Mouse (Mus musculus): Measurements from ENCODE around the gene Olfr1331.
"Not testable (repeated sequence)": the region's sequence is repeated elsewhere in the genome, so short reads cannot be mapped to it uniquely, and the experiment has no call there.

Olfr1331 gene

DNA sequence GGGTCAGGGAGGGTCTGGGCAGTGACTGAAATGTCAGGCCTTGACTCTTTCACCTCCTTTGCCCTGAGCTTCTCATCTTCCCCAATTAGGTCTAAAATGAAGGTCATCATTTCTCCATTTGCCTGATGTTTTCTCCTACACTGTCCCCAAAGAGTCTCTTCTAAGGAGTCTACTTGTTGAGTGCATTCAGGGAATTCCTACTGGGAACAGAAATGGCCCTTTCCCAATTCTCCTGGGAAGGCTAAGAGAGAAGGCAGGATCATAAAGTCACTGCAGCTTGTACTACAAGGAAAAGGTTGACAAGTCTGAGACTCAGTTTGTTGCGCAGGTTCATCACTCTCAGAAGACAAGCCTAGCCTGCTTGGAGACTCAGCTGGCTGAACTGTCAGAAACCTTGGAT is at the start of gene Olfr1331:
Olfr1331 (plus strand) TSS at position 301 of the 400 bp plus-strand sequence.
- DNase-seq = no peak

DNA sequence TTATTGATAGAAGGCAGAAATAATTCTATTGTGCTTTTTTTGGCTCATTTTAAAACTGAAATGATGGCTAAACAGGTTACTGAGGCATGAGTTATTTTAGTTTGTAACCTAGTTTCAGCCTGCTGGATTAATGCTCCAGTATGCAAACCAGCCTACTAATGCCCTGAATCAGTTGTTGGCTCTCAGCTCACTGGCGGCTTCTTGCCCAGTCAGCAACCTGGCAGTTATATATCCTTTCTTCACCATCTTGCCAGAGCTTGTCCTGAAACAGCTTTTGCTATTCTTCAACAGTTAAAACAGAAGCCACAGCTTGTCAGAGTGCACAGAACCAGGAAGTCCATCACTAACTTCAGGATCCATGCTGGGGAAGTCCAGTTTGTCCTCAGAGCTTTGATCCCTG is 45.5 kb upstream of the Olfr1331 start:
- DNase-seq = no peak

DNA sequence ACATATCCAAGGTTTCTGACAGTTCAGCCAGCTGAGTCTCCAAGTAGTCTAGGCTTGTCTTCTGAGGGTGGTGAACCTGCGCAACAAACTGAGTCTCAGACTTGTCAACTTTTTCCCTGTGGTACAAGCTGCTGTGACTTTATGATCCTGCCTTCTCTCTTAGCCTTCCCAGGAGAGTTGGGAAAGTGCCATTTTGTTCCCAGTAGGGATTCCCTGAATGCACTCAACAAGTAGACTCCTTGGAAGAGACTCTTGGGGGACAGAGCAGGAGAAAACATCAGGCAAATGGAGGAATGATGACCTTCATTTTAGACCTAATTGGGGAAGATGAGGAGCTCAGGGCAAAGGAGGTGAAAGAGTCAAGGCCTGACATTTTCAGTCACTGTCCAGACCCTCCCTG is 28.3 kb upstream of the Olfr1331 start, which contains the start of gene Olfr1333:
Olfr1333 (minus strand) TSS at position 101 of the 400 bp plus-strand sequence.
- DNase-seq = no peak

DNA sequence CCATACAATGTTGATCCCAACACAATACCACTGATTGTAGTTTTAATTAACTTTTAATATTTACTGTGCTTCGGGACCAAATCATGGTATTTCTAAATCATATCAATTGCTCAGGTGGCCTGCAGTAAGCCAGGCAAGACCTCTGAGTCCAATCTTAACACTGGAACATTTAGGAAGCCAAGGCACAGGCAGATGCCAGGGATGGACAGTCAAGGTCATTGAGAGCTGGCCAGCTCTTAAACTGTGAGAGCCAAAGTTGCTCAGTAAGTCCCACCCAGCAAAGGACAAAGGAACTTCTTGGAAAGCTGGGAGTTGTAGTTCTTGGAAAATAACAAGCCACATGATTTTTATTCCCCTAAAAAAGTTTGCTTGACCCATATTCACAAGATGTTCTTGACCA is 2.7 kb upstream of the Olfr1331 start:
- DNase-seq = no peak

DNA sequence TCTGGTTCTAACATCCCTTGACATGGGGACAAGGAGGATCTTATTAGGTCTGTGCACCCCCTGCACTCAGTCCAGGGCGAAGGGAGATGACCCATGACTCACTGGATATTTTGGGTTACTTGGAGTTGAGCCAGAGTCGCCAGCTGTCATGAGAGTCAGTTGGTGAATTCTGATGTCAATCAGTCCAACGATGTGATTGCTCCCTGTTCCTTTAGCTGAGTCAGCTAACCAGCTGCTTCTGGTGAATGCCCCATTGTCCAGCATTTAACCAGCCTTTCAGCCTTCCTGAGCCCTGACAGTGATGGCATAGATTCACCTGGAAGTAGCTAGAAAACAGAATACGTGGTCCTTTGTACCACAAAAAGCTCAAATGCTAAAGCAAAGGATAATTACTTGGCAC is 1.7 kb upstream of the Olfr1331 start:
- no peak for DNase-seq

DNA sequence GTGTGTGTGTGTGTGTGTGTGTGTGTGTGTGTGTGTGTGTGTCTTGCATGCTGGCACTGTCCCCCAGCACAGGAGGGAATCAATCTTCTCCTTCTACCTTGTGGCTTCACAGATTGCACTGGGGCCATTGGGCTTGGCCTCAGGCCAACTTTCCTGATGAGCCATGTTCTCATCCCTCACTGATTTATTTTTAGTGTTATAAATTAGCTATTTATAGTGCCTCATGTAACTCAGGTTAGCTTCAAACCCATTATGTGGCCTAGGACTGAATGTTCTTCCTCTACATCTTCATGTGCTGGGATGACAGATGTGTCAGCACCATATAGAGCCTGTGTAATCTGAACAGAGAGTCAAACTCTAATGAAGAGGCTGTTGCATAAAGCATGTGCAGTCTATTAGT is 3.1 kb downstream of the Olfr1331 start:
- no peak for DNase-seq

DNA sequence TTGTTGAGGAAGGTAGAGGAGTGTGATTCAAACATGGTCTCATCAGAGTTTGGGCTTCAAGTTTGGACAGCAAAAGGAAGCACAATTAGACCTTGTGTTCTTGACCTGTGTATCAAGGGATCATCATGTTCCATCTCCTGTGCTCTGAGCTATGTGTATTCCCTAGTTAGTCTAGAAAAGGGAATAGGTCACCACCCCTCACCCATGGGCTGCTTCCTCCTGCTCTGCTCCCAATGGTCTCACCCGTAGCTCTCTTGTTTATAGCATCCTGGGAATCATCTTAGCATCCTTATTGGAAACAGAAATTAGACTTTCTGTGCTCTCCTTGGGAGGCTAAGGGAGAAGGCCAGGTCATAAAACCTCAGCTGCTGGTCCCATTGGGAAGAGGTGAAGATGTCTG is 23.8 kb downstream of the Olfr1331 start, which contains the start of gene Olfr1330:
Olfr1330 (plus strand) TSS at position 301 of the 400 bp plus-strand sequence.
- no peak for DNase-seq

DNA sequence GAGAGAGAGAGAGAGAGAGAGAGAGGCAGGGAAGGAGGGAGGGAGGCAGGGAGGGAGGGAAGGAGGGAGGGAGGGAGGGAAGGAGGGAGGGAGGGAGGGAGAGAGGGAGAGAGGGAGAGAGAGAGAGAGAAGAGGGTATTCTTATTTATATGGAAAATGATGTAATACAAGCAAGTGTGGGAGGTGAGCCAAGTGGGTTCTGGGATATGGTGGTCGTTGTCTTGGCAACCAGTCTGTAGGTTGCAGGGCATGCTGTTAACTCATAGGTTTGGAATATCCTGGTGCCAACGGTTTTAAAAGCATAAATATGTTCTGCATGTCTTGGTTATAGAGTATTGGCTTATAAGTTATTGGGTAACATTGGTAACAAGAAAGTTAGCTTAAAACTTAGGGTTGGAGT is 37.5 kb downstream of the Olfr1331 start:
- no peak for DNase-seq

DNA sequence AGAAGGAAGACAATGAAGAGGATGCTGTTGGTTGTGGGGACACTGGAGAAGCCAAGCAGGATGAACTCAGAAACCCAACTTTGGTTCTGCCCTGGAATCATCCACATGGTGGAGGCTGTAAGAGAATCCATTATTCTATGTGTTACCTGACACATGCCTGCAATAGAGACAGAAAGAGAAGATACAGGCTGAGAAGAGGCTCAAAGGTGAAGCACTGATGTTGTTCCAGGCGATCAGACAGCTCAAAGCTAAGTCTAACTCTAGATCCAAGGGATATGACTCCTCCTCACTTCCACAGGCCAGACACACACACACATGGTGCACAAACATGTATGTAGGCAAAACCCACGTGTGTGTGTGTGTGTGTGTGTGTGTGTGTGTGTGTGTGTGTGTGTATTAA is 52.9 kb downstream of the Olfr1331 start, which contains the start of gene Olfr1329:
Olfr1329 (minus strand) TSS at position 101 of the 400 bp plus-strand sequence.
- DNase-seq = not testable (repeated sequence)
